Mouse (Mus musculus) stomach, postnatal 0 days (tissue): ENCODE results near the gene Phf20.

ENCODE experiments used
- CTCF ChIP-seq: IDR thresholded peaks from 2 replicates; pipeline ENCODE4 v1.5.1; 2016; ENCODE audit warnings: antibody characterized with exemption, low read depth, mild to moderate bottlenecking, moderate library complexity
- EP300 ChIP-seq: optimal IDR thresholded peaks from 2 replicates; pipeline ENCODE3; 2016; ENCODE audit warnings: antibody characterized with exemption

GRCm38 (mm10) chr2:156194571-156194970, 1.7 kb upstream of the Phf20 start:
- no peak for TF ChIP-seq CTCF
- TF ChIP-seq EP300 = no peak
